Mouse (Mus musculus): Measurements from ENCODE around the gene Spn.

The Spn gene

GRCm38 (mm10) chr7:127117948-127118347 lies 19.7 kb downstream of the Spn start:
- Histone ChIP-seq H3K4me3 (replicated peaks; ENCODE audit: low read length) (peak overlapping the region; percentile 37), H3K9me3 (ENCODE audit: low read length) (no peaks in the 10 kb centered on the region), H3K27me3 (ENCODE audit: insufficient read depth, low read length) (no peaks in the 10 kb centered on the region), H3K36me3 (ENCODE audit: insufficient read depth, low read length) (no peaks in the 10 kb centered on the region), H3K4me1 (replicated peaks; ENCODE audit: low read depth, low read length) (peaks cover 90% of the 10 kb centered on the region)
- TF ChIP-seq POU5F1 (IDR thresholded peaks at IDR 0.05; ENCODE audit: borderline replicate concordance, low read length) (no peak), CTCF (conservative IDR thresholded peaks at IDR 0.05; ENCODE audit: low read length) (peak; percentile 11; the same call in 1 of the 2 replicates)

GRCm38 (mm10) chr7:127116331-127116935 lies 21.2 kb downstream of the Spn start:
- H3K9me3 ChIP-seq (ENCODE audit: low read length) = no peaks in the 10 kb centered on the region
- no peaks in the 10 kb centered on the region for H3K36me3 ChIP-seq (ENCODE audit: insufficient read depth, low read length)
- TF ChIP-seq CTCF (conservative IDR thresholded peaks at IDR 0.05; ENCODE audit: low read length) (no peak), POU5F1 (IDR thresholded peaks at IDR 0.05; ENCODE audit: borderline replicate concordance, low read length) (no peak), NANOG (IDR thresholded peaks at IDR 0.05; ENCODE audit: borderline replicate concordance, low read length) (no peak)
- H3K27me3 ChIP-seq (ENCODE audit: insufficient read depth, low read length) = no peaks in the 10 kb centered on the region
- no peak overlapping the region for H3K4me3 ChIP-seq (replicated peaks; ENCODE audit: low read length)
- peaks cover 90% of the 10 kb centered on the region for H3K4me1 ChIP-seq (replicated peaks; ENCODE audit: low read depth, low read length)

DNA sequence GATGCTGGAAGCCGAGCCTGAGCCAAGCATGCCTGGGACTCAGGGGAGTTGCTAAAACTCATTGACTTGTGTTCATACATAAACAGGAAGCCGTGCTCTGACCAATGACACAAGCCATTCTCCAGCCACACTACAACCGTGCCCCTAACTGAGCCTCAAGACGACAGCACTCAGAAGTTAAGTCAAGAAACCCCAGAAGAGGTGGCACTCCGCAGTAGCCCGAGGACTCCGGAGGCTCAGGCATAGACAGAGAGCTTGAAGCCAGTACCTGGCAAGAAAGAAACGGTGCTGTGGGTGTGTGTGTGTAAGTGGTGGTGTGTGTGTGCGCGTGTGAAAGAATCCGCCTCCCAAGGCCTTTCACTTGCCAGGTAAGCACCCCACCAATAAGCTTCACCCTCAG lies 22.7 kb downstream of the Spn start:
- no peak overlapping the region; the same call in 1 of the 2 replicates for H3K4me3 ChIP-seq (replicated peaks; ENCODE audit: low read length)
- H3K4me1 ChIP-seq (replicated peaks; ENCODE audit: low read depth, low read length) = peaks cover 90% of the 10 kb centered on the region
- TF ChIP-seq CTCF (conservative IDR thresholded peaks at IDR 0.05; ENCODE audit: low read length) (no peak), NANOG (IDR thresholded peaks at IDR 0.05; ENCODE audit: borderline replicate concordance, low read length) (no peak), POU5F1 (IDR thresholded peaks at IDR 0.05; ENCODE audit: borderline replicate concordance, low read length) (no peak)
- H3K27me3 ChIP-seq (ENCODE audit: insufficient read depth, low read length) = no peaks in the 10 kb centered on the region
- H3K9me3 ChIP-seq (ENCODE audit: low read length) = no peaks in the 10 kb centered on the region
- H3K36me3 ChIP-seq (ENCODE audit: insufficient read depth, low read length) = no peaks in the 10 kb centered on the region

DNA sequence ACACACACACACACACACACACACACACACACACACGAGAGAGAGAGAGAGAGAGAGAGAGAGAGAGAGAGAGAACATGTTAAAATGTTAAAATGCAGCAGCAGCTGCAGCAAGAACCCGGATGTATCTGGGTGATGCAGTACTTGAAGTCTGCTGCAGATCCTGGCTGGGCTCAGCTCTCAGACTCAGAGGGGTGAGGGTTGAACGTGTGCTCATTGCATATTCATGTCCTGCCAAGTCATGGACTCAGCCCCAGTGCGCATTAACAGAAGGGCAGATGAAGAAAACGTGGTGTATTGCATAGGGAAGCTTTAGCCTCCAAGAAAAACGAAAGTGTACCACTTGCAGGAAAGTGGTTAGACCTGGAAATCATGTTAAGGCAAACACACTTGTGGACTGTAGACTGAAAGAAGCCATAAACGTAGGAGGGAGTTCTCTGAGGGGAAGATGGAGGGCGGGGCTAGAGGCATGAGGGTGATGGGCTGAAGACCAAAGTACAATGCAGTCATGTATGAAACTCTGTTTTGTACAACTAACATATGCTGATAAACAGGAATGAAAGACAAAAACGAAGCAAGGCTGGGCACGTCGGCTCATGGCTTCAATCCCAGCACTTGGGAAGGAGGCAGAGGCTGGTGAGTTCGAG lies 23.9 kb downstream of the Spn start:
- H3K9me3 ChIP-seq (ENCODE audit: low read length) = no peaks in the 10 kb centered on the region
- H3K4me3 ChIP-seq (replicated peaks; ENCODE audit: low read length) = no peak overlapping the region
- TF ChIP-seq CTCF (conservative IDR thresholded peaks at IDR 0.05; ENCODE audit: low read length) (no peak), POU5F1 (IDR thresholded peaks at IDR 0.05; ENCODE audit: borderline replicate concordance, low read length) (peak; percentile 98)
- H3K4me1 ChIP-seq (replicated peaks; ENCODE audit: low read depth, low read length) = peaks cover 84% of the 10 kb centered on the region
- H3K36me3 ChIP-seq (ENCODE audit: insufficient read depth, low read length) = no peaks in the 10 kb centered on the region
- no peaks in the 10 kb centered on the region for H3K27me3 ChIP-seq (ENCODE audit: insufficient read depth, low read length)

DNA sequence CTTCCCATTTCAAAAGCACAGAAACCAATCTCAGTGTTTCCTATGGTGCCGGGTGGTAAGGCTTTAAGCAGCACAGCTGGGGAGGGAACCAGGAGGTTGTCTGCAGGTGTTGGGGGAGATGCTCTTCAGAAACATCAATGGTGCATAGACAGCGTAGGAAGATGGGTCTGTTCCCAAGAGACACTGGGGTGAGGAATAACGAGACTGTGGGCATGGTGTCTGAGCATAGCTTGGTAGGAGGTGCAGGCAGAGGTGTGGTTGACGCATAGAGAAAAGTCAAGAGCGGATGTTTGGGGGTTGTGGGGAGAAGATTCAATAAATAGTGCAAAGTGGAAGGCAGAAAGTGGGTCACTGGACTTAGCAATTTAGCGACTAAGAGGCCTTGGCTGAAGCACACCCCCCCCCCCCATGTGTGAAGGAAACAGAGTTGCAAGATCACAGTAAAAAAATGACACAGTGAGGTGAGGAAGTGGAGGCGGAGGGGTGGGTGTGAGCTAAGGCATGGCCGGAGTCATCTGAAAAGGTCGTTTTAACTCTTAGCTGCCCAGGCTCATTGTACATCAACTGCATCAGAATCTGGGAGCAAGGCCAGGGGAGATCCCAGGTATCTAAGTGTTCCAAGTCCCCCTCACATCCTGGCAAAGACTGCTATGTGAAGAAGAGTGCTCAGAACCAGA lies 24.6 kb downstream of the Spn start:
- Histone ChIP-seq H3K4me3 (replicated peaks; ENCODE audit: low read length) (0 out of 2 replicates have a peak overlapping the region, but pooled peaks have one; percentile 24), H3K36me3 (ENCODE audit: insufficient read depth, low read length) (no peaks in the 10 kb centered on the region), H3K4me1 (replicated peaks; ENCODE audit: low read depth, low read length) (peaks cover 84% of the 10 kb centered on the region), H3K9me3 (ENCODE audit: low read length) (no peaks in the 10 kb centered on the region), H3K27me3 (ENCODE audit: insufficient read depth, low read length) (no peaks in the 10 kb centered on the region)
- TF ChIP-seq CTCF (conservative IDR thresholded peaks at IDR 0.05; ENCODE audit: low read length) (no peak), POU5F1 (IDR thresholded peaks at IDR 0.05; ENCODE audit: borderline replicate concordance, low read length) (no peak), NANOG (IDR thresholded peaks at IDR 0.05; ENCODE audit: borderline replicate concordance, low read length) (no peak)

GRCm38 (mm10) chr7:127112251-127112841 lies 25.3 kb downstream of the Spn start:
- peaks cover 77% of the 10 kb centered on the region for H3K4me1 ChIP-seq (replicated peaks; ENCODE audit: low read depth, low read length)
- no peak for TF ChIP-seq POU5F1 (IDR thresholded peaks at IDR 0.05; ENCODE audit: borderline replicate concordance, low read length)
- no peak for TF ChIP-seq NANOG (IDR thresholded peaks at IDR 0.05; ENCODE audit: borderline replicate concordance, low read length)
- no peak for TF ChIP-seq CTCF (conservative IDR thresholded peaks at IDR 0.05; ENCODE audit: low read length)
- H3K27me3 ChIP-seq (ENCODE audit: insufficient read depth, low read length) = no peaks in the 10 kb centered on the region
- no peaks in the 10 kb centered on the region for H3K36me3 ChIP-seq (ENCODE audit: insufficient read depth, low read length)
- H3K4me3 ChIP-seq (replicated peaks; ENCODE audit: low read length) = peak overlapping the region; percentile 24
- no peaks in the 10 kb centered on the region for H3K9me3 ChIP-seq (ENCODE audit: low read length)

DNA sequence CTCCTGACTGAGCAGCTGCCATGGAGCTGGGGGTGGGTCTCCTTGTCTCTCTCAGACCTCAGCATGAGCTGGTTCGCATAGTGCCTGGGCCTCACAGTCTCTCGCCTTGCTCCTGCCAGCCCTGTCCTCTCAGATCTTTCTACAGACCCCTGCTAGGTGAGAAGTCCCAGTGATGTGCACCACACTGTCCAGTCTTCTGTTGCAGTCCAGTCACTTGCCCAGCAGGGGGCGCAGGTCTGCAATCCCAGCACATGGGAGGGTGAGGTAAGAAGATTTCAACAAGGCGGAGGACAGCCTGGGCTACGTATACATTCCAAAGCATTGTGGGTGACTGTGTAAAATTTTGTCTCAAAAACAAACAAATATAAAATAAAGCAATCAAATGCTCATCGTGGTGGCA lies 26.2 kb downstream of the Spn start:
- no peaks in the 10 kb centered on the region for H3K36me3 ChIP-seq (ENCODE audit: insufficient read depth, low read length)
- peaks cover 74% of the 10 kb centered on the region for H3K4me1 ChIP-seq (replicated peaks; ENCODE audit: low read depth, low read length)
- peak; percentile 84 for TF ChIP-seq CTCF (conservative IDR thresholded peaks at IDR 0.05; ENCODE audit: low read length)
- no peak for TF ChIP-seq NANOG (IDR thresholded peaks at IDR 0.05; ENCODE audit: borderline replicate concordance, low read length)
- no peak for TF ChIP-seq POU5F1 (IDR thresholded peaks at IDR 0.05; ENCODE audit: borderline replicate concordance, low read length)
- H3K9me3 ChIP-seq (ENCODE audit: low read length) = no peaks in the 10 kb centered on the region
- no peak overlapping the region for H3K4me3 ChIP-seq (replicated peaks; ENCODE audit: low read length)
- H3K27me3 ChIP-seq (ENCODE audit: insufficient read depth, low read length) = no peaks in the 10 kb centered on the region

DNA sequence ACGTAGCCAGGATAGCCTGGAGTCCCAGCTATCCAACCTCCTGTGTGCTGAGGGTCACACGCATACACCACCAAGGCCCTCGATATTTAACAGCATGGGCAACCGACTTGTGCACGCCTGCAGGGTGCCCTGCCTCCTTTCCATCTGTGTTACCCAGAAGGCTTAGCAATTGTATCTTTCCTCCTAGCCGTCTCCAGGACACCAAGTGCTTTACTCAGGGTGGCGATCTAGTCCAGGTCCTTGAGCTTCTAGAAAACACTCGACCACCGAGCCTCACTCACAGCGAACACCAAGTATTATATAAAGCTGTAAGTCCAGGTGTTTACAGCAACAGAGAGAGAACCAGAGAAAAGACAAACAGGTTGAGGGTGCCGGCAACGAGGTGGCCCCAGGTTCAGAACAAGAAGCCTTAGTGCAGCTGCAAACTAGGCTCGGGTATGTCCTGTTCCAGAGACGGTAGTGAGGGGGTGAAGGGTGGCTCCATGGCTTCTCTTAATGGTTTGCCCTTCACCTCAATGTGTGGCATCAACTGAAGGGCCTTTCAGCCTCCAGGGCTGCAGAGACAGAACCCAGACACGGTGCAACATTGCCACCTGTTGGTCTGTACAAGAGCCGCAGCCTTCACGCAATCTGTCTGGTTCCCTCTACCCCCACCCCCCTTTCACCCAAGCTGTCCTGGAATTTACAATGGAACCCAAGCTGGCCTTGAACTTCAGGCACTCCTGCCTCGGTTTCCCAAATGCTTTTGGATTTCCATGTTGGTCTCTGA lies 27.2 kb downstream of the Spn start:
- TF ChIP-seq NANOG (IDR thresholded peaks at IDR 0.05; ENCODE audit: borderline replicate concordance, low read length) (no peak), CTCF (conservative IDR thresholded peaks at IDR 0.05; ENCODE audit: low read length) (peak; percentile 63)
- Histone ChIP-seq H3K36me3 (ENCODE audit: insufficient read depth, low read length) (no peaks in the 10 kb centered on the region), H3K4me1 (replicated peaks; ENCODE audit: low read depth, low read length) (peaks cover 76% of the 10 kb centered on the region), H3K4me3 (replicated peaks; ENCODE audit: low read length) (no peak overlapping the region), H3K27me3 (ENCODE audit: insufficient read depth, low read length) (no peaks in the 10 kb centered on the region), H3K9me3 (ENCODE audit: low read length) (no peaks in the 10 kb centered on the region)

Data from E14TG2a.4 (cell line).